Mouse (Mus musculus): ENCODE results near the gene Syt6.
"Not testable (repeated sequence)": the region's sequence is repeated elsewhere in the genome, so short reads cannot be mapped to it uniquely, and the experiment has no call there.

The Syt6 gene

DNA sequence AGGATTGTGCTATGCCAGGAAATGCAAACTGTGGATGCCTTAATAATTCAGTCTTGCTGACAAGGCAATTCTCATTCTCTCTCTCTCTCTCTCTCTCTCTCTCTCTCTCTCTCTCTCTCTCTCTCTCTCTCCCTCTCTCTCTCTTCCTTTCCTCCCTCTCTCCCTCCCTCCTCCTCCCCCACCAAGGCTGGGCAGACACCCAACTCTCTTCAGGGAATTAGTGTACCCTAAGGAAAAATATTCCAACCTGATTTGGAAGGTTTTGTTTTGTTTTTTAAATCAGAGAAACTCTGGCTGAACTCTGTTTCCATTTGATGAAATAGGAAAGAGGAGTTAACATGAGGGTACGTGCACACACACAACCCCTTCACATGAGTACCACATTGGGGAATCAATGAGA is 26.5 kb downstream of the Syt6 start:
- DNase-seq (ENCODE audit: low read depth) = no peak

- no peak for DNase-seq (ENCODE audit: low read depth)
These were observed 31.1 kb downstream of the Syt6 start for GRCm38 (mm10) chr3:103606045-103606597.

DNA sequence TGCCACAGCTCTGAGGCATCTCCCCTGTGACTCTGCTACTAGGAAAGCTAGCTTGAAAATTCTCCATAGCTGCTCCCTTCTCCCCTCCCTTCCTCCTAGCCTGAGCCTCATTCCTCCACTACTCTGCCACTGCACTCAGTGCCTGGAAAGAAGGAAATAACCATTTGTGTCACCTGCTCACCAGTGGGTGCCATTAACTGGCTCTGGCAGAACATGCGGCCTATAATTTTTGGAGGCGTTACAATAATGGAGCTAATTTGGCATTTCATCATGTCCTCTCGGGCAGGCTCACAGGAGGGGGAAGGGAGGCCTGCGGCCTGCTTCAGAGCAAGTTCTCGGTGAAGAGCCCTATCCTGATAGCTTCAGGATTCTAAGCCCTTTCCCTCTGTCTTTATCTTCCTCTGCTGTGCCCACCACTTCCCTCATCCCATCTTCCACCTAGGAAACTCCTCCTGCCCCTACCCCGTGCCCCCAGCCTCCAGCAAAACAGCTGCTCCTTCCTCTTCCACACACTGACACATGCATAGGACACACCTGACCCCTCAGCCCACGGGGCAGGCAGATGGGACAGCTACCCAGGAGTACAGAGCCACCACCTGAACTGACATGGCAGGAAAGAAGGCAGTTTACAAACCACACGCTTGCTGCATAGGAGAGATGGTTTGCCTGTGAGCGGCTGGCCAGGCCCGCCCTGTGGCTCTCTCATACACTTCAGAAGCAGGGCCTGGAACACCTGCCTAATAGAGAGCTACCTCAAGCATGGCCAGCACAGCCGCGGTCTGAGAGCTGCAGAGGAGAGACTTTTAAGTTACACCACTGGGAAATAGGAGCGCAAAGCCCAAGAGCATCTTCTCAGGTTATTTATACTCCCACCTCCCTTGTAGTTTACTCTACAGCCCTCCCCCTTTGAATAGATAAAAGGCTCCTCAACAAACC is 31.9 kb downstream of the Syt6 start:
- DNase-seq (ENCODE audit: low read depth) = no peak

DNA sequence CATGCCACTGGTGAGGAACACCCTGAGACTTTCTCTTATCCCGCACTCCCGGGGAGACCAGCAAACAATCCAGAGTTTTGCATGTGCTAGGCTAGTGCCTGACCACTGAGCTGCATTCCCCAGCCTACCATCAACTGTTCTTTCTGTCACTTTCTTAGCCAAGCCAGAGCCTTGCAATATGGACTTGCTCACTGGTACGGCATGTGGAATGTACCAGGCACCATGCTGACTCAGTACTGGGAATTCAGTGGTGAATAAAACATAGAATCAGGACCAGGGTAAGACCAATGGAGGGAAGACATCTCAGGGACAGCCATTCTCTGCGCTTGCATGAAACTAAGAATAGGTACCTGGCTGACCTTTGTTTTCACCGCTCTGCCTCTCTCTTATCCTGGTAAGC is 35.2 kb downstream of the Syt6 start:
- no peak for DNase-seq (ENCODE audit: low read depth)

- no peak for DNase-seq (ENCODE audit: low read depth)
These were observed 37.8 kb downstream of the Syt6 start for GRCm38 (mm10) chr3:103612636-103613355.

- no peak for DNase-seq (ENCODE audit: low read depth)
These were observed 40.6 kb downstream of the Syt6 start for GRCm38 (mm10) chr3:103615621-103616020.

DNA sequence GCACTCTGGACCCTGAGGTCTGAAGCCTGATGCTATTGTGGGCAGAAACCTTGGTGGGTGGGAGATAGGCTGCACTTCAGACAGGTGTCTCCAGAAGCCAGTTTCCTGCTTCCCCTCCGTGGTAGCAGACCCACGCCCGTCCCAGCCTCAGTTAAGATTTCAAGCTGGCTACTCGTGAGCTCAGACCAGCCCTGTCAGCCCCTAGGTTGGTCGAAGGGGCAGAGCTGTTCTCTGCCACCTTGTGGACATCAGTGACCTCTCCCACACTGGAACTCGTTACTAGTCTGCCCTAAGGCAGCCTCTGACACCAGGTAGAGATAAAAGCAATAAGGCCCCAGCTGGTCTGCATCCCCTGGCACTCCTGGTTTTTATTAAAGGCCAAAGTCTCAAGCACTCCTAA is 42.0 kb downstream of the Syt6 start:
- DNase-seq (ENCODE audit: low read depth) = no peak

- DNase-seq (ENCODE audit: low read depth) = no peak
These were observed 45.1 kb downstream of the Syt6 start for GRCm38 (mm10) chr3:103620101-103620500.

GRCm38 (mm10) chr3:103623893-103624470 is 49.0 kb downstream of the Syt6 start:
- DNase-seq (ENCODE audit: low read depth) = no peak

DNA sequence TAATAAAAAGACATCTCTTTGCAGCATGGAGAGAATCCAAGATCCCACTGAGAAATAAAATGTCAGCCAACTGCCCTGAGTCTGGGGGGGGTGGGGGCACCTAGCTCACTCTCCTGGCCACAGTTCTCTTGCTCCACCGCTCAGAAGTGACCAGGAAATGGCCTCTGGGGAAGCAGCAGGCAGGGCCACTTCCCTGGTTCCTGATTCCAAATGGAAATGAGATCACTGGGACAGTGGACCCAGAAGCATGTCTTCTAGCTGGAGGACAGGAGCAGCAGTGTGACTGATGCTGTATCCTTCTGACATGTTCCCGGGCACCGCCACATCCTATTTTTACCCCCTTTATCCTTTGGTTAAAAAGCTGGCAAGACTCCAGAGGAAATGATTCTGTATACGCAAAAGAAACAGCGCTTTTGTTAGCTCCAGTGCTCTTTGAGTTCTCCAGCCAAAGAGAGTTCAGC is 49.6 kb downstream of the Syt6 start:
- DNase-seq (ENCODE audit: low read depth) = no peak

DNA sequence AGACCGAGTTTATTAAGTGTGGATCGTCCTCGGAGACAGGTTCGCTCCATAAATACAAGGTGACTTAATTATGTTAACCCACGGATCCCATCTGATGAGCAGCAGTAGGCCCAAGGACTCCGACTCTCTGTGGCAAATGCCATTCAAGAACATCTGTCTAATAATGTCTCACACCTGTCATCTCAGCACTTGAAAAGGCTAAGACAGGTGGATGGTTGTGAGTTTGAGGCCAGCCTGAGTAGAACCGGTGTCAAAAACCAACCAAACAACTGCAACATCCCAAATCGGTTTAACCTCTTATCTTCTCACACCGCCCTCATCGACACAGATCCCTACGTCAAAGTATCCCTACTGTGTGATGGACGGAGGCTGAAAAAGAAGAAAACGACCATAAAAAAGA is 50.1 kb downstream of the Syt6 start:
- DNase-seq (ENCODE audit: low read depth) = no peak

DNA sequence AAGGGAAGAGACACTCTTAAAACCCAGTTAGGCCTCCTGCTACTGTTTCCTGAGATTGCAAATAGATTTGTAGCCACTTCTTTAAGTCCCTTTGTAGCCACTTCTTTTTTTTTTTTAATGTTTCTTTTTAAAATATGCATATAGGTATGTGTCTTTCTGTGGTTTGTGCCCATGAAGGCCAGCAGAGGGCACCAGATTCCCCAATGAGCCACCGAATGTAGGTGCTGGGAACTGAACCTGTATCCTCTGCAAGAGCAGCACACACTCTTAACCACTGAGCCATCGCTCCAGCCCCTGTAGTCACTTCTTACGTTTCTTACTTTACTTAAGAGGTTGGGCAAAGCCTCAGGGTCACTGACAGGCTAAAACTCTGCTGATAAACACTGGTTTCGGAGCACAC is 51.5 kb downstream of the Syt6 start:
- no peak for DNase-seq (ENCODE audit: low read depth)

GRCm38 (mm10) chr3:103627661-103628060 is 52.6 kb downstream of the Syt6 start:
- no peak for DNase-seq (ENCODE audit: low read depth)

- DNase-seq (ENCODE audit: low read depth) = no peak
These were observed 58.1 kb downstream of the Syt6 start for GRCm38 (mm10) chr3:103633124-103633523.

DNA sequence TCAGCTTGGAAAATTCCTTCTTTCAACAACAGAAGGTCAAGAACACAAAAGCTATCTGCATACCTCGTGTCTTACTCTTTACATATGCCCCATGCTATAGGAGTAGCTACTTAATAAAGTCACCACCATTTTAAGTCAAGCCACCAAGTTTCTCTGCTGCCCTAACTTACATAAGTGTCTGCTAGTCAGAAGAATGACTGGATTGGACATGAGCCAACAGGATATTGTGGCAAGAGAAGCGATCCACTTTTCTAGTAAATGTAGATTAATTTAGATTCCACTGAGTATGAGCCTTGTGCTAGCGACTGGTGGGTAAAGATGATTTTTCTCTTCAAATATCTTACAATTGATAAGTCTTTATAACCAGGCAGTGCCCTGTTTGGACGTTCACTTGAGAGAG is 58.8 kb downstream of the Syt6 start:
- DNase-seq (ENCODE audit: low read depth) = peak; percentile 13

GRCm38 (mm10) chr3:103634256-103634655 is 59.2 kb downstream of the Syt6 start:
- DNase-seq (ENCODE audit: low read depth) = no peak

DNA sequence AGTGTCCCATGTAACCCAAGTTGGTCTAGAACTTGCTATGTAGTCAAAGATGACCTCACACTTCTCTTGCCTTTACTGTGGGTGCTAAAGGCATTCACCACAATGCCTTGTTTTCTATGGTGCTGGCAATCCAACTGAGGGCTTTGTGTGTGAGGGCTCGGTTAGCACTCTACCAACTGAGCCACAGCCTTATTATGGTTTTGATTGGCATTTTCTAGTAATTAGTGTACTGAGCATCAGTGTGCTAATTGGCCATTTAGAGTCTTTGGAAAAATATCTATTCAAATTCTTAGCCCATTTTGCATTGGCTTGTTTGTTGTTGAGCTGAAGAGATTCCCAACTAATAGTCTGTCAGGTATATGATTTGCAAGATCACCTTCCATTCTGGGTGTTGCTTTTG is 62.6 kb downstream of the Syt6 start:
- DNase-seq (ENCODE audit: low read depth) = no peak

GRCm38 (mm10) chr3:103640226-103640803 is 65.3 kb downstream of the Syt6 start:
- DNase-seq (ENCODE audit: low read depth) = no peak

- DNase-seq (ENCODE audit: low read depth) = peak; percentile 28
These were observed 66.3 kb downstream of the Syt6 start for GRCm38 (mm10) chr3:103641301-103641700.

DNA sequence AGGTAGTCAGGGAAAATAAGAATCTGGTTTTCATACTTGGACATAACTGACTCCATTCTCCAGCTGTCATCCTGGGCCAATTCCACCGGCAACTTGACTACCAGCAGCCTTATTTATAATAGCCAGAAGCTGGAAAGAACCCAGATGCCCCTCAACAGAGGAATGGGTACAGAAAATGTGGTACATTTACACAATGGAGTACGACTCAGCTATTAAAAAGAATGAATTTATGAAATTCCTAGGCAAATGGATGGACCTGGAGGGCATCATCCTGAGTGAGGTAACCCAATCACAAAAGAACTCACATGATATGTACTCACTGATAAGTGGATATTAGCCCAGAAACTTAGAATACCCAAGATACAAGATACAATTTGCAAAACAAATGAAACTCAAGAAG is 70.9 kb downstream of the Syt6 start, which contains the start of gene Atg4a-ps:
Atg4a-ps (minus strand) TSS at position 101 of the 400 bp plus-strand sequence.
- not testable (repeated sequence) for DNase-seq (ENCODE audit: low read depth)

- DNase-seq (ENCODE audit: low read depth) = no peak
These were observed 72.3 kb downstream of the Syt6 start for GRCm38 (mm10) chr3:103647164-103647867.

Measured in naive thymus-derived CD4-positive, alpha-beta T cell, adult 2 months (primary cell).